Mouse (Mus musculus): ENCODE data around the gene Wsb2.

- TF ChIP-seq CHD2 (IDR thresholded peaks at IDR 0.05; ENCODE audit: low read depth, low read length): no peak
- TF ChIP-seq ZC3H11A (IDR thresholded peaks at IDR 0.05; ENCODE audit: borderline replicate concordance, low read depth, low read length): no peak
- no peak for TF ChIP-seq HCFC1 (IDR thresholded peaks at IDR 0.05; ENCODE audit: borderline replicate concordance, insufficient read depth, low read length)
- no peak for TF ChIP-seq MAFK (IDR thresholded peaks at IDR 0.05; ENCODE audit: insufficient read depth, low read depth, low read length)
- no peak for TF ChIP-seq ZNF384 (IDR thresholded peaks at IDR 0.05; ENCODE audit: low read depth, low read length)
Measured at GRCm38 (mm10) chr5:117398007-117398550, 41.0 kb downstream of the Wsb2 start.

All from ES-E14 (cell line).